Mouse (Mus musculus): ENCODE results near the gene Gm364.

The Gm364 gene

DNA sequence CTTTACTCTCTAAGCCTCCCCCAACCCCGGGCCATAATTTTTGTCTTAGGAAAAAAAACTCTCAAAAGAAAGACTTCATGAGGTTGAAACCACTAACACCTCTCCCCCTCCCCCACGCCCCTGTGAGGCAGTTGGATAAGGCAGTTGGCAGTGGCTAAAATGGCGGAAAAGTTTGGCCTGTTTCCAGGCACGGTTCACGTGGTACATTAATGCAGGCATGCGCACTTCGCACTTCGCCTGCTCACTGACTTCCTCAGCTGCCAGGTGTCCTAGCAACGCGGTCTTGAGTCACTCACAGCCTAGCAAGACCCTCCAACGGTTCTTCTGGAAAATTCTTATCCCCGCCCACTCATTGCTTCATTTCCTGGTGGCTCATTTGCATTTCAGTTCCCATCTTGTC lies at the start of gene Gm364:
Gm364 (plus strand) TSS at position 386 of the 400 bp plus-strand sequence.
- DNase-seq (ENCODE audit: low spot score in 2 of 2), result no peak

DNA sequence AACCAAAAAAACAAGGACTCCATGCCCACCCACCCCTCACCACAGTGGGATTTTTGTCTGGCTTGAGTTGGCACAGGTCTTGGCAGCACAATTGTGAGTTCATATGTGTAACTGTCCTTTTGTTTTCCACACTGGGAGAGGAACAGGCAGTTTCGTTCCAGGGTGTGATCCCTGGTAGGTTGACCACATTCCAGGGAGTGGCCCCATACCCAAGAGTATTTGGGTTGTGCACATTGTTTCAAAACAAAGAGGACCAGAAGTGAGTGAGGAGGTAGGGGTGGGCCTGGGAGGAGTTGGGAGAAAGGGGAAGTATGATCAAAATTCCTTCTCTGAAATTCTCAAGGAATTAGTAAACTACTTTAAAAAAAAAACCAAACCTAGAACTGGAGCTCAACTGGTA lies 49.6 kb upstream of the Gm364 start:
- DNase-seq (ENCODE audit: low spot score in 2 of 2), result no peak

- no peak for DNase-seq (ENCODE audit: low spot score in 2 of 2)
Observed at GRCm38 (mm10) chrX:57364891-57365569, 43.9 kb upstream of the Gm364 start.

GRCm38 (mm10) chrX:57372965-57373364 lies 36.0 kb upstream of the Gm364 start:
- DNase-seq (ENCODE audit: low spot score in 2 of 2), result no peak

DNA sequence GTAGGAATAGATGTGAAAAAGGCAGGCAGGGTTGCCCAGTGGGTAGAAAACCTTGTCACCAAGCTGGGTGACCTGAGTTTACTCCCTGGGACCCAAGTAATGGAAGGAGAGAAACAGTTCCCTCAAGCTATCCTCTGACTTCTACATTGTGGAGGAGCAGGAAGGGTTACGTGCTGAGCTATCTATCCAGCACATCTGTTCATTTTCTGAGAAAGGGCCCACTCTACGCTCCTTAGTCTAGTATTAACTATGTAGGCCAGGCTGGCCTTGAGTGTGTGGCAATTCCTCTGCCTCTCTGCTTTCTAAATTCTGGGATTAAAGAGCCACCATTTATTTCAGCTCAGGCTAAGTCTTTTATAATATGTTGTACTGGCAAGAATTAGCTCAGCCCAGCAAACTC lies 35.4 kb upstream of the Gm364 start:
- DNase-seq (ENCODE audit: low spot score in 2 of 2), result no peak

DNA sequence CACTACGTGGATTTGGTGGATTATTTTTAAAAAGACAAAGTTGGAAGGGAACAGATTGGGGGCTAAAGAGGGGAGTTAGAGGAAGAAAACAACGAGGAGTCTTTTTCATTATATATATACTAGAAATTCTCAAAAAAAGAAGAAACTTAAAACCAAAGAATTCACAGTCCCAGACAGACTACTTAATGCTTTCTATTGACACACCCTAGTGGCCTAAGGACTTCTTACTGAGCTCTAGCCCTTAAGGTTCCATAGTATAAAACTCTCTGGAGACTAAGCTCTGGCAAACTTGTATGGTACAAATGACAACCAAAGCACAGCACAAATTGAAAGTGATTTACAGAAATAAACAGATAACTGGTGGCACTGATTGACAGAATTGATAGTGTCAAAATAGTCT lies 34.9 kb upstream of the Gm364 start:
- DNase-seq (ENCODE audit: low spot score in 2 of 2), result no peak

GRCm38 (mm10) chrX:57377096-57377495 lies 31.9 kb upstream of the Gm364 start:
- DNase-seq (ENCODE audit: low spot score in 2 of 2), result no peak

DNA sequence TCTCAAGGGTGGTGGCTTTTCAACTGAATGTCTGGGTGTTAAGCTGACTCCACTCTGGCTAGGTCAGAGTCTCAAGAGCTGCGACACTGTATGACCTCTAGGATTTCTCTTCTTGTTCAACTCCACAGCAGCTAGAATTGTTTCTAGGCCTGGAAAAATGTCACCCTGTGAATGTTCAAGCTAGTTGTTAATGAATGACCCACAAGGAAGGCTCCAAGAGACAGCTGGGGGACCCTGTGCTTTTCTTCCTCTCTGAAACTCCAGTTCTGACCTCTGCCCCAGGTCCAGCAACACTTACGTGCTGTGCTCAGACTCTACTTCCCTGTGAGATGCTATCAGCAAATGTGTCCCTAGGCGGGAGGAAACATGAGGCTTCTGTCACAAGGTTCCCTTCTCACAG lies 30.4 kb upstream of the Gm364 start:
- no peak for DNase-seq (ENCODE audit: low spot score in 2 of 2)

GRCm38 (mm10) chrX:57380915-57381314 lies 28.0 kb upstream of the Gm364 start:
- no peak for DNase-seq (ENCODE audit: low spot score in 2 of 2)

GRCm38 (mm10) chrX:57392367-57393246 lies 16.3 kb upstream of the Gm364 start, which contains the start of gene Rbmx:
Gene Rbmx, minus strand, starts transcription at chrX:57393036.
- DNase-seq (ENCODE audit: low spot score in 2 of 2), result peak; percentile 82 to 85

DNA sequence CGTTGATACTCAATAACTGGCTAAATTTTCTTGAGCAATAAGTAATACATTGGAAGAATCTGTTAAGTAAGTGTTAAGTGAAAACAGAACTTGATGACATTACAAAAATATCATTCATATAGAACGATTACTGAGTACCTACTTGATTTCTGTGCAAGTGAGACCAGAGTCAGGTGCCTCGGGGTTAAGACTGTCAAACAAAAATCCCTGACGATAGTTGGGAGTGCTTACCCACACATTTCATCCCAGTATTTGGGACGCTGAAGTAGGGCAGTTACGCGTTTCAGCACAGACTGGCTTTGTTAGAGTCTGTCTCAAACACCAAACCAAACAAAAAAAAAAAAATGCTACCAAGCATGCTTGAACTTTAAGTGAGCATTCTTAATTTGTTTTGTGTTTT lies 15.5 kb upstream of the Gm364 start:
- DNase-seq (ENCODE audit: low spot score in 2 of 2), result peak in 1 of 2 experiments; percentile 1

- DNase-seq (ENCODE audit: low spot score in 2 of 2), result no peak
Observed at GRCm38 (mm10) chrX:57401388-57401787, 7.6 kb upstream of the Gm364 start.

- no peak for DNase-seq (ENCODE audit: low spot score in 2 of 2)
Observed at GRCm38 (mm10) chrX:57403651-57404050, 5.3 kb upstream of the Gm364 start.

DNA sequence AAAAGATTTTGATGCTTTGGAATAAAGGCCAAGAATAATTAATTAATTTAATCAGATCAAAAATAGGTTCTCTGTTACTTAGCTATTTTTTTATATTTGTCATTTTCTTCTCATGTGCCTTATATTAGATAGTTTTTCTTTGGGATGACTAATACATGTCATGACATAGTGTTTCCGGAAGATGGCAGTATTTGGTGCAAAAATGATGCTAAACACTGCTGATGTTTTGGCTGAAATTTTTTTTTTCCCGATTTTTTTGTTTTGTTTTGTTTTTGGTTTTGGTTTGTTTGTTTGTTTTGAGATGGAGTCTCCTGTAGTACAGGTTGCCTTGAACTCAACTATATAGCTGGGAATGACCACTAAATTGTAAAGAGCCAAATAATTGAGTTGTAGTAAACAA lies 22.7 kb downstream of the Gm364 start:
- no peak for DNase-seq (ENCODE audit: low spot score in 2 of 2)

- DNase-seq (ENCODE audit: low spot score in 2 of 2), result no peak
Observed at GRCm38 (mm10) chrX:57433897-57434296, 24.9 kb downstream of the Gm364 start.

DNA sequence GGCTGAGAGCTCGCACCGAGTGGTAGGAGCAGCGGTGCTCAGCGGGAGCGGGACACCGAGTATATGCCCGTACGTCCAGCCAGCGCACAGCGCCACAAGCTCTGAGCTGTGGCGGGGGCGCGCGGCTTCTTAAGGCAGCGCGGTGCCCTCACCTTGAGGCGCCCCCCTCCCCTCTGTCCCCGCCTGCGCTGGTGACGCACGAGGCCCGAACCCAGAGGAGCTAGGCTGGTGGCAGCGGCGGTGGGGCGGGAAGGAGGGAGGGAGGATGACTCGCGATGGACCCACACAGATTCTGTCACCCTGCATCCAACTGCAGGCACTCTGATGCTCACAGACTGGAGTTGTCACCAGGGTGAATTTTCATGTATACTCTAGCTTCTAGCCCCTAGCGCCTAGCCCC lies 94.7 kb downstream of the Gm364 start, which contains the start of gene Gpr101:
Gpr101 (minus strand) TSS at position 124 of the 400 bp plus-strand sequence.
- DNase-seq (ENCODE audit: low spot score in 2 of 2), result no peak

- DNase-seq (ENCODE audit: low spot score in 2 of 2), result no peak
Observed at GRCm38 (mm10) chrX:57506247-57506646, 97.3 kb downstream of the Gm364 start.

- DNase-seq (ENCODE audit: low spot score in 2 of 2), result no peak
Observed at GRCm38 (mm10) chrX:57521117-57522095, 112.5 kb downstream of the Gm364 start.

All from spleen, postnatal 36 days (tissue).